Mouse (Mus musculus): Measurements from ENCODE around the gene Snrpg.
"Not testable (repeated sequence)": the region's sequence is repeated elsewhere in the genome, so short reads cannot be mapped to it uniquely, and the experiment has no call there.

Snrpg gene

DNA sequence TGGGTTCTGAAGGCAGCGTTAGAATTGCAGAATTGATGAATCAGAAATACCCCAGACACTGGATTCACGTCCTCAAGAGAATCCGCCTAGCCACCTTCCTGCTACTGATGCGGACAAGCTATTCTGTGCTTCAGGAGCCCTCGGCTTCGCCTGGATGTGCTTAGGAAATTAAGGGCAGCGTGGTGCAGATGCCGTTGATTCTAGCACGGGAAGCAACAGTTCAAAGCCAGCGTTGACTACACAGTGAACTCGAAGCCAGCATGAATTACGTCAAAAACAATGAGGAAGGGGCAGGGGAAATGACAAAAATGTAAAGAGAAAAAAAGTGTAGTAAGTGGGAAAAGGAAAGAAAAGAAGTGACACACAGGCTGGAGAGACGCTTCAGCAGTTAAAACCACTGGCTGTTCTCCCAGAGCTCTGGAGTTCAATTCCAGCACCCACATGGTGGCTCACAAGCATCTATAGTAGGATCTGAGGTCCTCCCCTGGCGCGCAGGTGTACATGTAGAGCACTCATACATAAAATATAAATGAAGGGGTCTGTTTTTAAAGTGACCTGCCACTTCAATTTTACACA is at the start of gene Snrpg:
Gene Snrpg (plus strand): TSS at position 541 of the 576 bp plus-strand sequence.
- DNase-seq: no peak

DNA sequence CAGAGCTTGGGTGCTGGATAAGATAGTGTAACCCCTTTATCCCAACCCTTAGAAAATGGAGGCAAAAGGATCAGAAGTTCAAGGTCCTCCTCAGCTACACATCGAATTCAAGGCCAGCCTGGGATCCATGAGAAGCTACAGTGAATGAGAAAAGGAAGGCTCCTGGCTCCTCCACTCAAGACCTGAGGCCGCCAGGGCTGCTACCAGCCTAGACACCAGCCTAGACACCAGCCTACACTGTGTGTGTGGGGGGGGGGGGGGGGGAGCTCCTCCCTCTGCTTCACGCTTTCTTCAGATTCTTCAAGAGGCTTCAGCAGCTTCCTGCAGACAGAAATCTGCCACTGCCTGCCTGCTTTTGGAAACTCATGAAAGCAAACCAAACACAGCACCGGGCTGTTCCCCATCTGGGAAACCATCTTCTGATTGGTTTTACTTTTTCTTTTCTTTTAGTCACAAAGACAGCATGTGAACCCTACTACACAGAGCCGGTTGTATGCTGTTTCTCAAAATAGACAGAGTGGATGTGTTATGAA is 49.0 kb upstream of the Snrpg start:
- DNase-seq: no peak

DNA sequence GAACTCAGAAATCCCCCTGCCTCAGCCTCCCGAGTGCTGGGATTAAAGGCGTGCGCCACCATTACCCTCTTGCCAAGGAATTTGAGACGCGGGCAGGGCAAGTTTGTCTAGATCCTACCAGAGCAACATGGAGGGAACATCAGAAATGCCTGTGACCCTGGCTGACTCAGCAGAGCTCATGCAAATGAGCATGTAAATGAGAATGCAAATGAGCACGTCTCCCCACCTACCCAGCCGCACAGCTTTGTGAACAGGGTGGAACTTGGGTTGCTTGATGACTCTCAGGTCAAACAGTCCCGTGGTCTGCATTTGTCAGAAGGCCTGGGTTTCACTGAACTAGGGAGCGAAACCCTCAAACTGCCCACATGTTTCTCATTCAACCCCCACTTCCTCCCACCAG is 48.1 kb upstream of the Snrpg start:
- no peak for DNase-seq

DNA sequence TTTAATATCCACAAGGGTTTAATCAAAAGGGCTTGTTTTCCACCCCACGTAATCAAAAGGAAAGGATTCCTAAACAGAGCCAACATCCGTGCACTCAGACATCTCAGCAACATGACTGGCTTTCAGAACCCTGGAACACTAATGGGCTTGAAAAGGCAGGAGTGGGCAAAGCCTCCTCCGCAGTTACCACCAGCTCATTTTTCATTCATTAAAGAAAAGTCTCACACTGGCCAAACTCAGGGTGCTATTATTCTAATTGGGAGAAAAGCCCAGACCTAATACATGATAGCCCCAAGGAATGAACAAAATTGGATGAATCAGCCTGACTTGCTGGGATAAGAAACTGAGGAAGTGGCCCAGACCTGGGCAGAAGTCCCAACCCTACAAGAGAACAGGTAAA is 46.7 kb upstream of the Snrpg start:
- no peak for DNase-seq

DNA sequence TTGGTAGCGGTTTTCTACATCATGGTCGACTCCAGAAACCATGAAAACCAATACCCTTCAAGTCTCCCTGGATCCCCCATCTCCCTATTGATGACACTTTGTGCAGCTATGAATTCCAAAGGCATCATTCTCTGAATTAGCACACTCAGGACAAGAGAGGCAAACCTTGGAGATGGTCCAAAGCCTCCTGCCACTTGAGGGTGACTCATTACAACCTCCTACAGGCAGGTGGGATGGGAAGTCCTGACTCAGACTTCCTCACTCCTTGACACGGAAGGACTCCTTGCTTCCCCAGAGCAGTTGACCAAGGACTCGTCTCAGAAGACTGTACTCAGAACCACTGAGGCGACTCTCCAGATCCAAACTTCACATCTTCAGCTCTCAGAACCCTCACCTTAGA is 45.5 kb upstream of the Snrpg start:
- DNase-seq: peak; percentile 17 to 26

DNA sequence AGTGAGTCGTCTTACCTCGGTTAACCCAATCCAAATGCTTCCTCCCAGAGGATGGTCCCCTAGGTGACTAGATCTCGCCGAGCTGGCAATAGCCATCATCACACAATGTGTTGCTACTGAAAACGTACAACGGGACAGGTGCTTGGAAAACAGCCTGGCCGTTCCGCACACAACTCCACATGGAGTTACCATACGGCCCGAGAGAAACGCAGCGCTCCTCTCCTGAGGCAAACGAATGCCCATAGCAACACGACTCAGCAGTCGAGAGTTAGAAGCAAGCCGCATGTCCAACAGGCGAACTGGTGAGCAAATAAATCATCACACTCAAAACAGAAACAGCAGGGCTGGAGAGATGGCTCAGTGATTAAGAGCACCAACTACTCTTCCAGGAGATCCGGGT is 44.2 kb upstream of the Snrpg start:
- no peak for DNase-seq

DNA sequence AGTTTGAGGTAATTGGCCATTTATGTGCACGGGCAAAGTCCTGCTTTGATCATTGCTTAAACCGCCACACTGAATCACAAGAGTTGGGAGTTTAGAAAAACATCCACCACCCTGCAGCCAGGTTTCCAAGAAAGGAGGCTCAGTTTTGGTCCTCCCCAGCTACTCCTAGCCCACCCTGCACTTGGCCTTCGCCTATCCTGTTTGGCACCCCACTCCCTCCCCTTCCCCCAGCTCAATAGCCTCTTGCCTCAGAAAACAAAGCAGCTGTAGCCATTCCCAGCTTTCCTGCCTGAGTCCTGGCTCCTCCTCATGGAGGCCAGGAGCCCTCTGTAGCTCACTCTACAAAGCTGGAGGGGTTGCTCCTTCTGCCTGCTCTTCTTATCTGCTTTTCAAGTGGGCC is 42.7 kb upstream of the Snrpg start:
- no peak for DNase-seq

DNA sequence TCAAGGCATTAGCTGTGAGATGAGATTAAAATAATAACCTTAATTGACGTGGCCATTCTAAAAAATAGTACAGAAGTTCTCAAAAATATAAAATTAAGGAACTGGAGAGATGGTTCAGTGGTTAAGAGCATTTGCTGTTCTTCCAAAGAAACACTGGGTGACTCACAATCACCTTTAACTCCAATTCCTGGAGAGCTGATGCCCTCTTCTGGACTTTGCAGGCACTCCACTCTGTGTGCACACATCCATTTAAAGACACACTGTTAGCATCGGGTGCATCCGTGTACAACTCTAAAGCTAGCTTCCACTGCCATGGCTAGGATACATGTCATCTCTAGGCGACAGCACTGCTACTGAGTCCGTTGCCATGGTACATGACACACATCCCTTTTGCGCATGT is 41.2 kb upstream of the Snrpg start:
- no peak for DNase-seq

DNA sequence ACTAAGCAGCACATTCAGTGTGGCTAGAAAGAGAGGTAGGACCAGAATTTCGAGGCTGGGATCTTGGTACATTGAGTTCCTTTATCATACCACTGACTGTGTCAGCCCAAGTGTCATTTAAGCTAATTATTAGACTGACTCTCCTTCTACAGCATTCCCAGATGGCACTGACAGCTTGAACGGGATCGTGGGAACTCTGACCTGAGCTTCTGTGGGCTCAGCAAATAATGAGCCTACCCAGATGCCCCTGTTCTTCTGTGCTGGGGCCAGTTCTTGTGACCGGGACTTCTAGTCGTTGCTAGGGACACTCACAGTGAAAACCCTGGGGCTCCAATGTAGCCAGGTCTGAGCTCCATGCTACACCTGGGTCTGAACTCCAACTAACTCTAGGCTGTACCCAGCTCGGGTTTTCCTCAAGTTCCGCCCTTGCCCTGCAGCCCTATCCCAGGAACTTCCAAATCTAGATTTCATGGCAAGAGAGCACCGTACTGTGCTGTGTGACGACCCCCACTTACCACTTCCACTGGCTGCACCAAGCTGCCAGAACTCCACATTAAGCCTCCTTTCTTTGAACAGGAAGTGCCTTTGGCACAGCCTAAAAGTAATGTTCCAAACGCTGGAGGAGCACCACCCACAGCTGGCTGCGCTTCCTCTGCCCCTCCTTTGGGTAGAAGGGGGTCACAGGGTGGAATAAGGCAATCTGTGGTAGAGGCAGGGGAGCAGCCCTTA is 35.8 kb upstream of the Snrpg start:
- no peak for DNase-seq

DNA sequence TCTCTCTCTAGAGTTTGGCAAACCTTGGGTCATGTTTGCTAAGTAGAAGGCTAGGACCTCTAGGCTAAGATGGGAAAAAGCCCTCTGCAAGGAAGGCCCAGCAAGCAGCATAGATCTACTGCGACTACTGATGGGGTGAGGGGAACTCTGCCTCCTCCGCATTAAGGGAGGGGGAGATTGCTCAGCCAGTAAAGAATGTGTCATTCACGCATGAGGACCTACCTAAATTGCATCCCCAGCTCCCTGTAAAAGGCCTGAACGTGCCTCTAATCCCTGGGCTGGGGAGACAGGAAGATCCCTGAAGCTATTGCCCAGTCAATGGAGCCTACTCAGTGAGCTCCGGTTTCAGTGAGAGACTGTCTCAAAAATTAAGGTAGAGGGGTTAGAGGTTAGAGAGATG is 35.2 kb upstream of the Snrpg start:
- DNase-seq: no peak

DNA sequence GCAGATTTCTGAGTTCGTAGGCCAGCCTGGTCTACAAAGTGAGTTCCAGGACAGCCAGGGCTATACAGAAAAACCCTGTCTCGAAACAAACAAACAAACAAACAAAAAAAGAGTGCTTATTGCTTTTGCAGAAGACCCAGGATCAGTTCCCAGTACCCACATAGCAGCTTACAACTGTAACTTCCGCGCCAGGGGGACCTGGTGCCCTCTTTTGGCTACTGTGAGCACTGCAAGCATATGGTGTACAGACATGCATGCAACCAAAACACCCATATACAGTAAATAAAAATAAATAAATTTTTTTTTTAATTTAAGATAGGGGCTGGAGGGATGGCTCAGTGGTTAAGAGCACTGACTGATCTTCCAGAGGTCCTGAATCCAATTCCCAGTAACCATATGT is 34.8 kb upstream of the Snrpg start:
- DNase-seq: not testable (repeated sequence)

DNA sequence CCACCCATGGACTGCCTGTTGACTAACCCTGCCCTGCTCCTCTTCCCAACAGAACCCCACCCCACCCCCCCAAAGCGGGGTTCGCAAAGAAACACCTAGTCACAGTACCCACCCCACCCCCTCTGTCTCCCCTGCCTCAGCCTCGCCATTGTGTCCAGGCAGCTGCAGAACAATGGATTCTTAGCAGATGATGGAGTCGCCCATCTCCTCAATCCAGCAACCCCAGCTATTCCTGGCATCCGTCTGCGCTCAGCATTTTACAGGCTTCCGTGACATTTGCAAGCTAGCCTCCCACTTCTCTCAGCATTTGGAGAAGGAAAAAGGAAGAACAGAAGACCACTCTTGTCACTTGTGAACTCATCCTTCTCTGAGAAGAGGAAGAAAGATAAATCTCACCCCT is 27.4 kb upstream of the Snrpg start:
- DNase-seq: no peak

DNA sequence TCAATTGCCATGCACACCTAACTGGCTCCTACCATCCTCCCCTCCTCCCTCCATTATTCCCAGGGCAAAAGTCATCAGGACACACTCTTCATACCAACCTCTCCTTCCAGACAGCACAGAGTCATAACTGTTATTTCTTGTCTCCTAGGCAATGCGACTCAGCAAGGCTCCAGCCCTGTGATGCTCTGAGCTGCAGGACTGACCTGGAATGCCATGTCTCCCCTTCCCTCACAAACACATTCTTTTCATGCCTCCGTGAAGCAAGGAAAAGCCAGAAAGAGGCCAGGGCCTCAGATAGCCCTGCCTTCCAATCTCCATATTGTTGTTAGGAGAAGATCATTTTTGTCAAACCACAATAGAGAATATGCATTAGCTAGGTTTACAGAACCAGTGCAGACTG is 25.0 kb upstream of the Snrpg start:
- DNase-seq: no peak

DNA sequence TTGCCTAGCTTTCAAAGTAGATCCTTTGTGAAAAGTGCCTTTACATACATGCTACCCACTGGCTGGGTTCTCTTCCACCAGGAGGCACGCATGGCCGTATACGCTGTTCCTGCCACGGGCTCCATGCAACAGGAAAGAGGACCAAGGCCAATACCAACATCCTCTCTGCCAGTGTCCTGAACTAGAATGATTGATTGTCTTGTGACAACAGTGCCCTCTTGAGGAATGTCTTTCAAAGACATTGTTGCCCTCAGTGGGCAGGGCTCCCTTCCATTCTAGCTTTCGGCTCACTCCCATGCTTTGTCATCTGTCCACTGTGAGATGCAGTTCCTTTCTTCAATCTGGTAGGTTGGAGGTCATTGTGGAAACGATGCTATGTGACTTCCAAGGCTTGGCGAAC is 21.8 kb upstream of the Snrpg start:
- DNase-seq: peak; percentile 20 to 23

DNA sequence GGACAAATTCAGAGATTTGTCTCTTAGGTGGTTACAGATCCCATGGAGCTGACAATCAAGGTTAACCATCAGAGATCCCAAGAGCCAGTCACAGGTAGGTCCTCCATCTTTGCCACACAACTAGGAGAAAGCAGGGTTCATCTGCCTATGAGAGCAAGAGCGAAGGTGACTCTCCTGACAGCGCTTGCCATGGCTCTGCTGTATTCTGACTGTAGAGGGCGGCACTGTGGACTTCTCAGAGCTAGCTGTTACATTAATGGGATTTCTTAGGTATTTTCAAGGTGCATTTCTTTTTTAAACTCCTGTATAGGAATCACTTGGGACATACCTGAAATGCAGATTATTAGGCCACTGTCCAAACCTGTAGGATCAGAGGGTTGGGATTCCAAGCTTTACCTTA is 16.2 kb upstream of the Snrpg start:
- no peak for DNase-seq

DNA sequence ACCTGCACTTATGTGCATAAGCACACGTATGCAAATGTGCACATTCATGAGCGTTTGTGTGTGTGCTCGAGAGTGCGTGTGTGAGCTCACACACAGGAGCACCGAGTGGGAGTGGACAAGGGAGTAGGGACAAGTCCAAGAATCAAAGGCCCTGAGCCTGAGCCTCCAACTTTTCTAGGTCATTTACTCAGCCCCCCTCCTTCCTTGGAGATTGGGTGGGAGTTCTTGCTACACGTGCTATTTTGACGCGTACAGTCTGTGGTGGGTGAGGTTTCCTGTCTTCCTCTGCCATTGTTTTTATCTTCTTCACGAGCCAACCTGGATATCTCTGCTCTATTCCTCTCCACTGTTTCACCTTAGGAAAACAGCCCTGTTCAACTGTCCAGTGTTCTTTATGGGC is 14.1 kb upstream of the Snrpg start:
- no peak for DNase-seq

DNA sequence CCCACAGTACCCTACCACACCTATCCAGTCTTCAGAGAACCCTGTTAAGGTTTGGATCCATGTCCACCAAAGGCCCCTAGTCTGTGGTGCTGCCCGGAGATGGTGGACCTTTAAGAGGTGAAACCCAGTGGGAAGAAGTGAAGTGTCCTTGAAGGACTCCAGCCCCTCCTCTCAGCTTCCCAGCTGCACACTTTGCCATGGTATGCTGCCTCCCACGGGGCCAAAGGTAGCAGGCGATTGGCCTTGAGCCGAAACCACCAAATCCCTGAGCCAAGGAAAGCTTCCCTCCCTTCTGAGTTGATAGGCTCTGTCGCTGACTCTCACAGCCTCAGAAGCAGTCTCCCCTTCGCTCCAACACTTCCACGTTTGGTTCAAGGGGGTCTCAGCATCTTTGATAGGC is 10.4 kb upstream of the Snrpg start:
- DNase-seq: no peak

DNA sequence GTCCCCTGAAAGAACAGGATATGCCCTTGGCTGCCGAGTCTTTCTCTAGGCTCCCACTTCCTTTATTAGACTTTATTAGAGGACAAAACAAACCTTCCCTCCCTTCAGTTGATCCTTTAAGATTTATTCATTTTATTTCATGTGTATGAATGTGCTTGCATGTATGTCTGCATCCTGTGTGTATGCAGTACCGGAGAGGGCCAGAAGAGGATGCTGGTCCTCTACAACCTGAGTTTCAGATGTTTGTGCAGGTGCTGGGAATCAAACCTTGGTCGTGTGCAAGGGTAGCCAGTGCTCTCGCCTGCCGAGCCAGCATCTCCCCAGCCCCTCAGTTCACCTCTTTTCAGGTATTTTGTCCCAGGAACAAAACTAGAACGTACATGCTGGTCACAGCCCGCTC is 9.7 kb upstream of the Snrpg start:
- no peak for DNase-seq

DNA sequence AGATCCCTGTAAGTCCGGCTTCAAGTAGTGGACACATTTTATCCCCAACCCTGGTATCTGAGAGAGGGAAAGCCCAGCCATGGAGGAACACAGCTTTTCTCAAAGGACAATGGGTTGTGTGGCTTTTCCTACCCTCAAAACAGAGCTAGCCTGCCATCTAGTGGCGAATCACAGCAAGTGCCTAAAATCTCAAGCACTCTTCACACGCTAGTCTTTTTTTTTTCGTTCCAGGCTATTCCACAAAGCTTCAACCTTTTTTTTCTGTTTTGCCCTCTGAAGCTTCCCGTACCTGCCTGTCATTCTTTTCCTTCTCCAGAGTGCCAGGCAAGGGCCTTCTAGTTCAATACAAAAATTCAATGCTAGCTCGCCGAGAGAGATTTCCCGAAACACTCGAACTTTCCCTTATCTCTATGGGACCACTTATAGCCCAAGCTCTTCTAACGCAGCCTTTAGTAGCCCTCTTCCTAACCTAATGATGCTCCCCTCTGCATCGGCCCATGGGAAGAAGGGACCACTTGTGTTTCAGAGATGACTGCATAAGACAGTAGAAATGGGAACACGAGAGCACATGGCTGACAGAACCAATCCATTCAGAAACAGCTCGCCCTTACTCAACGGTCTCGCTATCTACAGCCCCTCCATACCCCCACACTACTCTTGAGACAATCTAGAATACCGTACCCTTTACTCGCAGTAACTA is 6.5 kb upstream of the Snrpg start:
- peak; percentile 81 to 83 for DNase-seq

DNA sequence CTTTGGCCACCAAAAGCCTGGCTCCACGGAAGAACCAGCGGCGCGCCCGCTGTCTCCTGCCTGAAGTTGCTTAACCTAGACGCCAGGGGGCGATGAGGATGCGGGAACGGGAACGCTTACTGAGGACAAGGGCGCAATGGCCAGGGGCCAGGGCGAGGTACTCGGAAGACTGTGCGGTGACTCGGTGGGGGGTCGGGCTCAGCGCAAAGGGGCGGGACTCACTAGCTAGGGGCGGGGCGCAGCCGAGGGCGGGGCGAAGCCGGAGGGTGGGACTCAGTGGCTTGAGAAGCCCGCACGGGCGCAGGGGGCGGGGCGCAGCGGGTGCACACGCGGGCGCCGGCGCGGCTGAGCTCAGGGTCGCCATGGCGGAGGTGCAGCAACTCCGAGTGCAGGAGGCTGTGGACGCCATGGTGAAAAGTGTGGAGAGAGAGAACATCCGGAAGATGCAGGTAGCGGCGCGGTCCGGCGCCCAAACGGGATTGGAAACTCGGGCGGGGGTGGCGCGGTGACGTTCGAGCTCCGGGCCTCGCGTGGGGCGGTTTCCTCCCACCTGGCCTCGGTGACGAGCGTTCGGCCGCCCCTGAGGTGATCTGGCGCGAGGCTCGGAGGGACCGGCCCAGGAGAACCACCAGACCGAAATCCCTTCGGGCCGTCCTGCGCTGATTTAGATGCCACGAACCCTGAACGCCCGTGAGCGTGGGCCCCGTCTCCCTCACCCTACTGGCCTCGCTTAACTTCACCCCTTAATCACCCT is 5.6 kb upstream of the Snrpg start, which contains the start of gene Fam136a:
Gene Fam136a (plus strand): TSS at position 276 of the 754 bp plus-strand sequence.
- peak; percentile 95 to 97 for DNase-seq

DNA sequence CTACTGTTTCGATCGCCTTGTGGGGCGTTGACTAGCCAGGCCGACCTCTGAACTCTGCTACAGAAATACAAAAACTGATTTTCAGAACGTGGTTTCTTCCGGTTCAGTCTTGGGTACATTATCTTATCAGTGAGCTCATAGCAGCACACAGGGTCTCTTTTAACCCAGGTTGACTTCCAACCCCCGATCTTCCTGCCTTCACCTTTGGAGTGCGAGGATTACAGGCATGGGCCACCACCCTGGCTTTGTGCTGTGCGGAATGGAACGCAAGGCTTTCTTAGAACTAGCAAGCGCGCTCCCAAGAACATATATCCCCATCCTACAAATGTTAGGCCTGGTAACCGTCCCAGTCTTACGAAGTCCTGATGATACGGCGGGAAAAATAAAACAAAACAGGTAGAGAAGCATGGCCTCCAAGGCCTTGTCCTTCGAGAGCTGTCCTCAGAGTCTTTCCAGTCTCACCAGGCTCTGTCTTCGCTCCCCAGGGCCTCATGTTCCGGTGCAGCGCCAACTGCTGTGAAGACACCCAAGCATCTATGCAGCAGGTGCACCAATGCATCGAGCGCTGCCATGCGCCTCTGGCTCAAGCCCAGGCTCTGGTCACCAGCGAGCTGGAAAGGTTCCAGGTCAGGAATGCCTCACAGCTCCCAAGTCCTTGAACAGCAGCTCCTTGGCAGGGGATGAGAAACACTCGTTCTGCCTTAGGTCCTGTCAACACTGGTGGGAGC is 4.8 kb upstream of the Snrpg start:
- peak; percentile 56 to 66 for DNase-seq

DNA sequence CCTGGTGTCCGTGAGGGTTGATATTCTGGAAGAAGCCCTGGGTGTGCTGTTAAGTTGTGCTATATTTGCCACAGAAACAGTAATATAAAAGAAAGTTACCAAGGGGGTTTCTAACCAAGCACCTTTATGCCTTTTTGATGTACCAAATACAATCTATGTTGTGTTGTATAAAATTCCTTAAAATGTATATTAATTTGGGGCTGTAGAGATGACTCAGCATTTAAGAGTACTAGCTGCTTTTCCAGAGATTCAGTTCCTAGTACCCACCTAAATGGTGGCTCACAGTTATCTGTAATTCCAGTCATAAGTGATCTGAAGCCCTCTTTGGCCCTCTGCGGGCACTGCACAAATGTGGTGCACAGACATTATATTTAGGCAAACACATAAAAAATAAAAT is 4.3 kb upstream of the Snrpg start:
- DNase-seq: no peak

DNA sequence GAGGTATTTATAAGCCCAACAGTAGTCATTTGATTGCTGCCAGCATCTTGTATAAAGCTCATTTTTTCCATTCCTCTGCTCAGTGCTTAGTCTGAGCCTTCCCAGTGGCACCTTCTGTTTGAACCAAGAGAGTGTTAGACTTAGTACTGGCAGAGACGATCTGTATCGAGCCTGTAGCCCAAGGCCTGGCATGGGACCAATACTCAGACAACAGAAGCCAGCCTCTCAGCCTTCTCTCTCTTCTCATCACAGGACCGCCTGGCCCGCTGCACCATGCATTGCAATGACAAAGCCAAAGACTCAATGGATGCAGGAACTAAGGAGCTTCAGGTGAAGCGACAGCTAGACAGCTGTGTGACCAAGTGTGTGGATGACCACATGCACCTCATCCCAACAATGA is 2.6 kb upstream of the Snrpg start:
- DNase-seq: peak in 1 of 2 experiments; percentile 19

Measured in cerebellum, adult 18-20 months (tissue).